Mouse (Mus musculus): ENCODE measurements at regions not wholly inside any gene's neighbourhood (a gene's known extent, or its start where the extent isn't known, plus 50 kb on each side); places are given as distances from the start of the nearest gene placed in this dataset.

GRCm38 (mm10) chrX:11653336-11653735 is 325.7 kb downstream of the H2al1j start:
- H3K4me3 ChIP-seq (ENCODE audit: control insufficient read depth, low read depth, low read length) = no peak overlapping the region
- no peaks in the 10 kb centered on the region for H3K4me1 ChIP-seq (ENCODE audit: control insufficient read depth, insufficient read depth, low read length)
- H3K27me3 ChIP-seq (ENCODE audit: control insufficient read depth, insufficient read depth, low read length) = no peaks in the 10 kb centered on the region
- no peak for TF ChIP-seq CTCF (IDR thresholded peaks at IDR 0.05; ENCODE audit: control insufficient read depth, insufficient read depth, insufficient replicate concordance, low read depth, low read length)
- TF ChIP-seq POLR2A (IDR thresholded peaks at IDR 0.05; ENCODE audit: control insufficient read depth, low read depth, low read length) = no peak
- H3K27ac ChIP-seq (ENCODE audit: control insufficient read depth, insufficient read depth, low read depth, low read length) = no peak overlapping the region
- no peaks in the 10 kb centered on the region for H3K36me3 ChIP-seq (ENCODE audit: control insufficient read depth, insufficient read depth, low read length)

DNA sequence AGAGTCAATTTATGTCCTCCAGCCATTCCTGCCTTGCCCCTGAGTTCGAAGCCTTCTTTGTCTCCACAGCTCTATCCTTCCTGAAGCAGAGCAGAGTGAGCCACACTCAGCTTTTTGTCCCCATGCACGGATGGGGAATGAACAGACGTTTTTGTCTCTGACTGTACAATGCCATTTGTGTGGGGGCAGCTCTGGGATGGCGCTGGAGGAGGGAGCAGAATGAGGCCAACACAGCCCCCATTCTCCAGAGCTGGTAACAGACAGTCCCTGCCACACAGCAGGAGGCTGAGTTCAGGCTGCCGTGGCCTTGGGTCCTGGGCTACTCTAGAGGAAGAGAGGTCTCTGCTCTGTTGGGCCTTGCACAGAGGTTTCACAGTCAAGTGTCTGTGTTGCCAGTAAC is 327.4 kb downstream of the H2al1j start:
- no peaks in the 10 kb centered on the region for H3K27me3 ChIP-seq (ENCODE audit: control insufficient read depth, insufficient read depth, low read length)

GRCm38 (mm10) chrX:11655466-11655865 is 327.8 kb downstream of the H2al1j start:
- H3K27me3 ChIP-seq (ENCODE audit: control insufficient read depth, insufficient read depth, low read length) = no peaks in the 10 kb centered on the region

More for the DNA sequence above, 327.4 kb downstream of the H2al1j start:
- Histone ChIP-seq H3K27ac (ENCODE audit: control insufficient read depth, insufficient read depth, low read depth, low read length) (no peak overlapping the region), H3K4me1 (ENCODE audit: control insufficient read depth, insufficient read depth, low read length) (no peaks in the 10 kb centered on the region), H3K36me3 (ENCODE audit: control insufficient read depth, insufficient read depth, low read length) (no peaks in the 10 kb centered on the region), H3K4me3 (ENCODE audit: control insufficient read depth, low read depth, low read length) (no peak overlapping the region)
- no peak for TF ChIP-seq POLR2A (IDR thresholded peaks at IDR 0.05; ENCODE audit: control insufficient read depth, low read depth, low read length)
- no peak for TF ChIP-seq CTCF (IDR thresholded peaks at IDR 0.05; ENCODE audit: control insufficient read depth, insufficient read depth, insufficient replicate concordance, low read depth, low read length)

DNA sequence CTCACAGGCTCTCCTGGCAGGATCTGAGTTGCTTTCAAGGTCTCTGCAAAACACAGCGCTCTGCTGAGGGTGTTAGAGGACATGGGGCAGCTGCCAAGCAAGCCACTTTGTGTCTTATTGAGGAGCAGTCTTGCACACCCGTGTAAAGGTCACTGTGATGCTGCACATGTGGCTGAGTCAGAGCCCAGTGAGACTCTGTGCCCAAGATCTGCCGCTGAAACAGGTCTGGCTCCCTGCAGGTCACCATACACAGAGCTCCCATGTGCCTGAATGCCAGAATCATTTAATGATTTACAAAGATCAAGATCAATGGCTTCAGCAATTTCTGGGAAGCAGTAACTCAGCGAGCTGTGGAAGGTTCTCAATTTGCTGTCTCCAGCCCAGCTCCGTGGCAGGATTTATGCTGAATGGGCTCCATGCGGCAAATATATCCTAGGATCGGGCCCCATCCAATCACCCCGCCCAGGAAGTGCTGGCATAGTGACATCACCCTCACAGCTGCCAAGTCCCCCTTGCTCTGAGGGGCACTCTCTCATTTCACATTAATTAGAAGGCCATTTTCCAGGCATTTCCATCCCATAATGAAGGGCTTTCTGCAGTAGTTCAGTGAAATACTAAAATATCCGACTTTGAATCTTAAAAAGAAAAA is 330.1 kb downstream of the H2al1j start:
- H3K4me3 ChIP-seq (ENCODE audit: control insufficient read depth, low read depth, low read length) = no peak overlapping the region
- H3K4me1 ChIP-seq (ENCODE audit: control insufficient read depth, insufficient read depth, low read length) = no peaks in the 10 kb centered on the region
- no peaks in the 10 kb centered on the region for H3K27me3 ChIP-seq (ENCODE audit: control insufficient read depth, insufficient read depth, low read length)
- H3K36me3 ChIP-seq (ENCODE audit: control insufficient read depth, insufficient read depth, low read length) = no peaks in the 10 kb centered on the region
- no peak overlapping the region for H3K27ac ChIP-seq (ENCODE audit: control insufficient read depth, insufficient read depth, low read depth, low read length)
- TF ChIP-seq CTCF (IDR thresholded peaks at IDR 0.05; ENCODE audit: control insufficient read depth, insufficient read depth, insufficient replicate concordance, low read depth, low read length) (no peak), POLR2A (IDR thresholded peaks at IDR 0.05; ENCODE audit: control insufficient read depth, low read depth, low read length) (no peak)

More at GRCm38 (mm10) chrX:11655466-11655865, 327.8 kb downstream of the H2al1j start:
- Histone ChIP-seq H3K4me3 (ENCODE audit: control insufficient read depth, low read depth, low read length) (no peak overlapping the region), H3K4me1 (ENCODE audit: control insufficient read depth, insufficient read depth, low read length) (no peaks in the 10 kb centered on the region), H3K36me3 (ENCODE audit: control insufficient read depth, insufficient read depth, low read length) (no peaks in the 10 kb centered on the region), H3K27ac (ENCODE audit: control insufficient read depth, insufficient read depth, low read depth, low read length) (no peak overlapping the region)
- no peak for TF ChIP-seq POLR2A (IDR thresholded peaks at IDR 0.05; ENCODE audit: control insufficient read depth, low read depth, low read length)

DNA sequence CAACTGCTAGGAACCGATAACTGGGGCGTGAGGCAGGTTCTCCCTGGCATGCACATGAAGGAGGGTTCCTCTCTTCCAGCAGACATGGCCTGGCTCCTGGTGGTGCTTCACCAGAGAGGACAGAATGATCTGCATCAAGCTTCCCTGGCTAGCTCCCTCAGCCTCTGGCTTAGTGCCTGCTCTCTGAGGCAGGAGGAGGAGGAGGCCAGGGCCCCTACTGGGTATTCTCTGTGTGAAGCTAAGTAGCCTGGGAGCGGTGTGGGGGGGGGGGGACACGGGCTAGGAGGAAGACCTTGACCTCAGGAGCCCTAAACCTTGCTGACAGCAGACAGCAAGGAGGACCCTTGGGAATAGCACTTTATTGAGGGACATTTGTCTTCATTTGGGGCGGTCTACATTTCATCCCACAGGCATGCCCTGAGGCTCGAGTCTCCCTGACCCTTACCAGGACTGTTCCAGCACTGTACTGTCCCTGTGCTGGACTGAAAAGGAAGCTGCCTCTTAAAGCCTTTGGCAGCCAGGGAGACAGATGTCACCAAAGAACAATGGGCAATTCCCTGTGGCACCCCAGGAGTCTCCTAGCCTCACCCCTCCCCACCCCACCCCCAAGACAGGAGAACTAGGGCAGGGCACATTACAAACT is 335.7 kb downstream of the H2al1j start:
- Histone ChIP-seq H3K4me3 (ENCODE audit: control insufficient read depth, low read depth, low read length) (no peak overlapping the region), H3K27me3 (ENCODE audit: control insufficient read depth, insufficient read depth, low read length) (no peaks in the 10 kb centered on the region), H3K27ac (ENCODE audit: control insufficient read depth, insufficient read depth, low read depth, low read length) (peak overlapping the region; percentile 14; the same call in 1 of the 2 replicates), H3K36me3 (ENCODE audit: control insufficient read depth, insufficient read depth, low read length) (no peaks in the 10 kb centered on the region), H3K4me1 (ENCODE audit: control insufficient read depth, insufficient read depth, low read length) (peaks cover 13% of the 10 kb centered on the region)
- TF ChIP-seq CTCF (IDR thresholded peaks at IDR 0.05; ENCODE audit: control insufficient read depth, insufficient read depth, insufficient replicate concordance, low read depth, low read length) (no peak), POLR2A (IDR thresholded peaks at IDR 0.05; ENCODE audit: control insufficient read depth, low read depth, low read length) (no peak)

DNA sequence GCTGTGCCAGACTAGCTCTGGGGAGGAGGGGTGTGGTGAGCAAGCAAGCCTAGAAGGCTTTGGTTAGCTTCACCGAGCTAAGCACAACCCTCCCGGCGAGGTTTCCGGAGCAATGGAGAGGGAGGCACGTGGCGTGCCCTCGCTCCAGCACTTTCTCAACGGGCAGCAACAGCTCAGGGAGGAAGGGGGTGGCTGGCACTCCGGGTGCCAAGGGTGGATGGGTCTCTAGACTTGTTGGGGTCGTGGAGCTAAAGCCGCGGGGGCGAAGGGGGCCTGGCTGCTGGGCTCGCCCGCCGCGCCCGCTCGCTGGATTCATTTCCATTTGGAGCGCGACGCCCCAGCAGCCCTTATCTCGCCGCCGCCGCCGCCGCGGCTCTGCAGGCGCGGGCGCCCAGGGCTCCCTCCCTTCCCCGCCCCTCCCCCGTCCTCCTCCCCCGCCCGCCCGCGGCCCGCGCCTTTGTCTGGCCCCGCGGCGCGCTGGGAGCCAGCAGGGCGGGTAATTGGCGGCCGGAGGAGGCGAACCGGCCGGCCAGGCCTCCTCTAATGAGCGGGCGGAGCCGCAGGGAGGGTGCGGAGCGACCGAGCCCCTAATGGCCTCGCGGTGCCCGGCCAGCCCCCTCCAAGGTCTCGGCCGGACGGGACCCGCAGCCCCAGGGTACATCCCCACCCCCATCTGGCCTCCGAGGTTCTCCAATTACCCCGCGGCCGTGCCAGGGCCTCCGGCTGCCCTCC is 336.9 kb downstream of the H2al1j start:
- Histone ChIP-seq H3K4me1 (ENCODE audit: control insufficient read depth, insufficient read depth, low read length) (peaks cover 13% of the 10 kb centered on the region), H3K27me3 (ENCODE audit: control insufficient read depth, insufficient read depth, low read length) (no peaks in the 10 kb centered on the region), H3K36me3 (ENCODE audit: control insufficient read depth, insufficient read depth, low read length) (no peaks in the 10 kb centered on the region), H3K27ac (ENCODE audit: control insufficient read depth, insufficient read depth, low read depth, low read length) (peak overlapping the region; percentile 44), H3K4me3 (ENCODE audit: control insufficient read depth, low read depth, low read length) (peak overlapping the region; percentile 69)
- TF ChIP-seq POLR2A (IDR thresholded peaks at IDR 0.05; ENCODE audit: control insufficient read depth, low read depth, low read length) = no peak
- TF ChIP-seq CTCF (IDR thresholded peaks at IDR 0.05; ENCODE audit: control insufficient read depth, insufficient read depth, insufficient replicate concordance, low read depth, low read length) = no peak

All from testis, adult 2 months (tissue).